Comparison of ENCODE assay signal across 30 mouse cellular contexts in the genomic region with DNA sequence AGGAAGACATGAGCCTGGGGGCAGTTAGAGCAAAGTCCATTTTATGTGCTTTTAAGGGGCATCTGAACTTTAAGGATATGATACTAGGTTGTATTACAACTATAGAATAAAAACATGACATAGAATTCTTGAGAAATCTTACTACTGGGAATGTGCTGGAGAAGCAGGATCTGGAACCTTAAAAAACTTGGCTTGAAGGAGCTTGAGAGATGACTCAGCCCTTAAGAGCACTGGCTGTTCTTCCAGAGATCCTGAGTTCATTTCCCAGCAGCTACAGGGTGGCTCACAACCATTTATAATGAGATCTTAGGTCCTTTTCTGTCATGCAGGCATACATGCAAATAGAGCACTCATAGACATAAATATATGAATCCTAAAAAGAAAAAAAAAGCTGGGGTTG. TPM values are rescaled to one million over a fixed set of nuclear protein-coding genes. Genes with fewer than 3 reads are reported as not detected.
A peak's percentile ranks its signal among the peaks of the same experiment; 100 is the strongest.
DNase-seq lines count a peak whose midpoint lies in the region; ATAC-seq lines count a peak whose summit lies in the region.
"Had no signal": no experiment of that assay in that cellular context is flagged by ENCODE, and none has a peak within 500 bp of the region (broad histone marks: within the 10 kb centered on the region; RNA-seq: fewer than 3 reads in every experiment).

No protein-coding gene starts in this region.

- H3K36me3 ChIP-seq in heart, embryonic 11.5 days (ENCODE audit: control insufficient read depth, insufficient read depth, low read length), result no peaks in the 10 kb centered on the region
- H3K36me3 ChIP-seq: forebrain, embryonic 10.5 days; heart, embryonic 13.5 days had no signal

- DNase-seq in heart, adult 8-10 months (ENCODE audit: low spot score), result peak; percentile 5
- peak; percentile 68 for DNase-seq in NIH3T3 (ENCODE audit: low read depth)
- DNase-seq in brain, adult 2 months (ENCODE audit: low read depth, low spot score), result peak; percentile 23
- no peak for DNase-seq in spleen, postnatal 10 days (ENCODE audit: low spot score in 2 of 2)
- no peak for DNase-seq in ovary, postnatal 36 days (ENCODE audit: low spot score)
- DNase-seq: adrenal gland, adult 2 months; adrenal gland, postnatal 14 days; cerebellum, adult 18-20 months; cerebellum, adult 9-10 months; cerebellum, postnatal 14 days; gastrocnemius, postnatal 14 days; heart, postnatal 14 days; heart, postnatal 4 days had no signal

- ATAC-seq in heart, embryonic 11.5 days (replicated peaks; ENCODE audit: insufficient number of reproducible peaks, low FRiP score, low TSS enrichment), result no peak
- ATAC-seq: forebrain, embryonic 13.5 days; forebrain, embryonic 16.5 days; hindbrain, postnatal 0 days; inflammation-experienced regulatory T-cells, adult 6 months; intestine, embryonic 16.5 days; Patski had no signal

- H3K4me2 ChIP-seq in heart, embryonic 11.5 days, result no peak overlapping the region
- H3K4me2 ChIP-seq: forebrain, embryonic 13.5 days; heart, embryonic 13.5 days; hindbrain, embryonic 14.5 days had no signal

- no peaks in the 10 kb centered on the region for H3K27me3 ChIP-seq in heart, embryonic 11.5 days (ENCODE audit: control insufficient read depth, insufficient read depth, low read length)
- H3K27me3 ChIP-seq: forebrain, embryonic 13.5 days; heart, embryonic 13.5 days; Patski had no signal

- H3K4me1 ChIP-seq in heart, embryonic 11.5 days (ENCODE audit: control insufficient read depth, insufficient read depth, low read length), result no peaks in the 10 kb centered on the region
- H3K4me1 ChIP-seq: forebrain, embryonic 10.5 days; forebrain, embryonic 13.5 days; heart, embryonic 13.5 days had no signal

- H3K9me3 ChIP-seq in heart, embryonic 11.5 days (replicated peaks; ENCODE audit: control insufficient read depth, low read length), result no peaks in the 10 kb centered on the region
- H3K9me3 ChIP-seq: forebrain, embryonic 10.5 days; forebrain, embryonic 13.5 days; heart, embryonic 13.5 days had no signal

- H3K27ac ChIP-seq in heart, embryonic 11.5 days (ENCODE audit: low read depth, low read length), result no peak overlapping the region
- H3K27ac ChIP-seq: forebrain, embryonic 10.5 days; forebrain, embryonic 13.5 days; heart, embryonic 13.5 days; hindbrain, embryonic 14.5 days; hindbrain, postnatal 0 days had no signal

- H3K4me3 ChIP-seq in heart, embryonic 11.5 days (ENCODE audit: low read depth, low read length), result no peak overlapping the region
- H3K4me3 ChIP-seq: forebrain, embryonic 10.5 days; forebrain, embryonic 13.5 days; heart, embryonic 13.5 days had no signal

- no peak overlapping the region for H3K9ac ChIP-seq in heart, embryonic 11.5 days (ENCODE audit: low read depth, low read length)
- H3K9ac ChIP-seq: forebrain, embryonic 13.5 days; heart, embryonic 13.5 days; hindbrain, embryonic 14.5 days had no signal

RNA-seq across cellular contexts. Expression of a gene that starts 46.7 kb away (rescaled TPM):
- total RNA-seq in heart, adult 8-10 months (2022), result not detected
- not detected in 2 replicates for polyA plus RNA-seq in heart, embryonic 11.5 days (2014; fragmentation: Nextera tagmentation; extraction: Ambion mirVana)
- total RNA-seq: adrenal gland, adult 2 months; adrenal gland, postnatal 14 days; ES-E14; gastrocnemius, postnatal 14 days; gastrocnemius, postnatal 4 days; heart, postnatal 14 days; heart, postnatal 4 days; hindbrain, postnatal 0 days had no signal
- polyA plus RNA-seq: adrenal gland, adult 2 months; embryonic facial prominence, embryonic 11.5 days; embryonic facial prominence, embryonic 14.5 days; forebrain, embryonic 10.5 days; forebrain, embryonic 13.5 days; forebrain, embryonic 16.5 days; frontal cortex, adult 2 months; heart, embryonic 13.5 days; heart, embryonic 16.5 days; hindbrain, embryonic 11.5 days; hindbrain, embryonic 14.5 days; hindbrain, postnatal 0 days; inflammation-experienced regulatory T-cells, adult 6 months; intestine, embryonic 16.5 days; Patski had no signal

Comparison
In these comparisons a context has a peak if more than half of its experiments do, and no peak if none do; other contexts are left out.
1. DNase-seq: peak in heart, adult 8-10 months (single experiment), NIH3T3 (single experiment) and brain, adult 2 months (single experiment); none in spleen, postnatal 10 days (0 of 2) and ovary, postnatal 36 days (single experiment).